Mouse (Mus musculus): ENCODE results near the gene Jade1. TPM values are rescaled to one million over a fixed set of nuclear protein-coding genes. Genes with fewer than 3 reads are reported as not detected.

Jade1 gene
- polyA plus RNA-seq (2016; fragmentation: Nextera tagmentation; extraction: Ambion mirVana): 19.6 and 21.2 TPM in 2 replicates

DNA sequence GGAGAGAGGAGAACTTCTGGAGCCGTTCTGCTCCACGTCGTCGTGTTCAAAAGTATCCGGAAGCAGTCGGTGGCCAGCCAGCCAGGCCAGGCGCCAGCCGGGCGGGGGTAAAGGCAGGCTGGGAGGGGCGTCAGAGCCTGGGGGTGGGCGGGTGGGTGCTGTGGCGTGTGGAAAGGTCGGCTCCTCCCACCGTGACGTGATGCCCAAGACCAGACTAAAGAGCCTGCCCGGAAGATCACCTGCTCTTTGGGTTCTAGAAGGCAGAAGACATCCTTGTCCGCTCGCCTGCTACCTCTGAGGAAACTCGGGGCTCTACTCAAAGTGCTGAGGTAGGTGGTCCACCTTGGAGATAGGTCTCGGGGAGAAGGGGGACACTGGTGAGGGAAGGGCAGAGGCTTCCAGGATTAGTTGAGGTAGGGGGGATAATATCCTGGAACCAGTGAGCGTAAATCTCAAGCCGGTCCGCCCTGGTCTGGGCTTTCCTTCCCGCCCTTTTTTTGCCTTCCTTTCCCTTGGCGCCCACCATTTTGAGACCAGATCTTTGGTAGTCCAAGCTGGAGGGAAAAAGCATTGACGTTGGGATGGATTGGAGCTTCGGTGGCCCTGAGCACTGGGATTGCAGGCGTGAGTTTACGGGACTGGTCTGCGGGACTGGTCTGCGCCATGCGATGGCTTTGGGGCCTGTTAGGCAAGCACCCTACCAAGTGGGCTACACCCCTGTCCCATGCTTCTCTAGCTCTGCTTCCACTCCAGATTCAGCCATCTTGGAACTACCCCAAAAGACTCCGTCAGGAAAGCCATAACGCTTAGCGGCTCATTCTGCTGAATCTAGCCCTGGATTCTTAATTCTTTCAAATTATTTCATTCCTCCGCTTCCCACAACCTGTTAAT is at the start of gene Jade1:
Jade1 (plus strand) TSS at position 241 of the 891 bp plus-strand sequence.
- no peak for DNase-seq (ENCODE audit: extremely low spot score, low spot score)
- WGBS: 96% methylated on average over 36 of the region's 36 CpGs

DNA sequence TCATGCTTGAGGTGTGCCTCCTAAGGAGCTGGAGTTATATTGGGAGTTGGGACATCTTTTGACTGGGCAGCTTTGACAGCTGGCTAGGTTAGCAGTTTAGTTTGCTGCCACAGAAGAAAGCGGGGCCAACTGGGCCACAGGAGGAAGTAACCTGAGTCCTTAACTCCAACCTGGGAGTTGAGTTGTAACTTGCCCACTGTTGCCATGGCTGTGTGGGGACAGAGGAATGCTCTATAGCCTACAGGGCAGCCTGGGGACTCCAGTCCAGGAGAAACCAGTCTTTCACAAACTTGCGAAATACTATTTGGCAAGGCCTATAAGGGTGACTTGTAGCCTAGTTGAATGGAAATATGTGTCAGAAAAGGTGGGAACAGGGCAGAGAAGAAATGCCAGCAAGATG is 46.1 kb upstream of the Jade1 start:
- Histone ChIP-seq H3K4me1 (peaks cover 7% of the 10 kb centered on the region), H3K27me3 (ENCODE audit: poor library complexity, severe bottlenecking) (no peaks in the 10 kb centered on the region), H3K36me3 (replicated peaks) (no peaks in the 10 kb centered on the region), H3K27ac (no peak overlapping the region), H3K4me3 (no peak overlapping the region), H3K9me3 (no peaks in the 10 kb centered on the region)
- no peak for DNase-seq (ENCODE audit: extremely low spot score, low spot score)
- 80% methylated on average over 2 of the region's 2 CpGs for WGBS

More for the DNA sequence above, at the start of gene Jade1:
- no peaks in the 10 kb centered on the region for H3K27me3 ChIP-seq (ENCODE audit: poor library complexity, severe bottlenecking)
- no peak within 1 kb of the TSS for H3K4me3 ChIP-seq
- H3K36me3 ChIP-seq (replicated peaks): no peaks in the 10 kb centered on the region
- no peaks in the 10 kb centered on the region for H3K4me1 ChIP-seq
- no peak within 1 kb of the TSS for H3K27ac ChIP-seq
- peaks cover 14% of the 10 kb centered on the region; the same call in 1 of the 2 replicates for H3K9me3 ChIP-seq

DNA sequence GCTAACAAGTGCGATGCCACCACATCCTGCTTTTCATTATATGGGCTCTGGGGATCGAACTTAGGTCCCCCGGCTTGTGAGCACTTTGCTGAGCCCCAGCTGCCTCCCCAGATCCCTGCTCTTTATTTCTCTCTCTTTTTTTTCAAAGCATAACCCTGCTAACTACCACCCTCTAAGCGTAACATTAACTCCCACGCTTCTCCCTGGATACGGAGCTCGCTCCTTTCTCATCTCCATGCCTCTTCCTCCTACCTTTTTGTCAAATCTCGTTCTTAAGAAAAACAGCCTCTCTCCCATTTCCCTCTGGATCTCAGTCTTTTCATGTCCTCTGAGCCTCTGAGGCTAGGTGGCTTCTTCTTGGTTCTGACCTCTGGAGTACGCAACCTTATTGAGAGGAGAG is 45.3 kb upstream of the Jade1 start:
- no peak overlapping the region for H3K4me3 ChIP-seq
- peaks cover 12% of the 10 kb centered on the region for H3K4me1 ChIP-seq
- no peak for DNase-seq (ENCODE audit: extremely low spot score, low spot score)
- H3K9me3 ChIP-seq: no peaks in the 10 kb centered on the region
- H3K27me3 ChIP-seq (ENCODE audit: poor library complexity, severe bottlenecking): no peaks in the 10 kb centered on the region
- no peaks in the 10 kb centered on the region for H3K36me3 ChIP-seq (replicated peaks)
- H3K27ac ChIP-seq: no peak overlapping the region
- WGBS: 80% methylated on average over 9 of the region's 9 CpGs

DNA sequence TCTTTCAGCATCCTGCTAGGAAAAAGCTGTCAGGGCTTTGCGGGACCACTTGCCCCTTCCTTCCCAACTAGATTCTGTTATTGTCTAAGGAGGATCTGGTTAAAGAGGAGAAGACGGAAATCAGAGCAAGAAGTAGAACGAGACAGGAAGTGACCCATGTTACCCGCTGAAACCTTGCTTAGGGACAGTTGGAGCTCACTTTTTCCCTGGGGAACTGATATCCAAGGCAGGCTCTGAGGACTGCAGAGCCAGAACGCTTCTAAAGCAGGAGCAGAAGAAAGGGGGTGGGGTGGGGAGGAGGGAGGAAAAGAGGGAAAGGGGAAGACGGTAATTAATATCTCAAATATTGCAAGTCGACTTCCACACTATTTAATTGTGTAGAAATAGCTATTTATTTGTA is 44.8 kb upstream of the Jade1 start:
- Histone ChIP-seq H3K9me3 (no peaks in the 10 kb centered on the region), H3K4me3 (no peak overlapping the region), H3K4me1 (peaks cover 12% of the 10 kb centered on the region), H3K27me3 (ENCODE audit: poor library complexity, severe bottlenecking) (no peaks in the 10 kb centered on the region), H3K36me3 (replicated peaks) (no peaks in the 10 kb centered on the region), H3K27ac (no peak overlapping the region)
- no peak for DNase-seq (ENCODE audit: extremely low spot score, low spot score)
- WGBS: 74% methylated on average over 7 of the region's 7 CpGs

DNA sequence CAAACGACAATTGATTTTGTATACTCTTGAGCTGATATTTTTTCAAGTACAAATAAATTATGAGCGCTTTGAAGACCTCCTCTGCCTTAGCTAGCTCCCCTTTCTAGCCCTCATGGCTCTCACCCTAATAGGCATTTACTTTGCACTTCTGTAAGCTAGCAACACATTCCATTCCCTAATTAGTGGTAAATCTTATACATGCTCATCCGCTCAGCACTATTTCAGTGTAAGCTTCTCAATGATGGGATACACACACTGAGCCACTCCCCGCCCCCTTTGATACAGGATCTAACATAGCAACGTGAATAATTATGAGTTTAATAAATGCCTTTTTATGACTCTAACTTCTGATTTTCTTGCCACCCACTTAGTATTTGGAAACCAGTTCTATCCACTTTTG is 41.5 kb upstream of the Jade1 start:
- Histone ChIP-seq H3K9me3 (no peaks in the 10 kb centered on the region), H3K4me3 (no peak overlapping the region), H3K27me3 (ENCODE audit: poor library complexity, severe bottlenecking) (no peaks in the 10 kb centered on the region), H3K27ac (no peak overlapping the region), H3K4me1 (peaks cover 12% of the 10 kb centered on the region), H3K36me3 (replicated peaks) (no peaks in the 10 kb centered on the region)
- DNase-seq (ENCODE audit: extremely low spot score, low spot score): no peak
- WGBS: 65% methylated on average over 5 of the region's 5 CpGs

DNA sequence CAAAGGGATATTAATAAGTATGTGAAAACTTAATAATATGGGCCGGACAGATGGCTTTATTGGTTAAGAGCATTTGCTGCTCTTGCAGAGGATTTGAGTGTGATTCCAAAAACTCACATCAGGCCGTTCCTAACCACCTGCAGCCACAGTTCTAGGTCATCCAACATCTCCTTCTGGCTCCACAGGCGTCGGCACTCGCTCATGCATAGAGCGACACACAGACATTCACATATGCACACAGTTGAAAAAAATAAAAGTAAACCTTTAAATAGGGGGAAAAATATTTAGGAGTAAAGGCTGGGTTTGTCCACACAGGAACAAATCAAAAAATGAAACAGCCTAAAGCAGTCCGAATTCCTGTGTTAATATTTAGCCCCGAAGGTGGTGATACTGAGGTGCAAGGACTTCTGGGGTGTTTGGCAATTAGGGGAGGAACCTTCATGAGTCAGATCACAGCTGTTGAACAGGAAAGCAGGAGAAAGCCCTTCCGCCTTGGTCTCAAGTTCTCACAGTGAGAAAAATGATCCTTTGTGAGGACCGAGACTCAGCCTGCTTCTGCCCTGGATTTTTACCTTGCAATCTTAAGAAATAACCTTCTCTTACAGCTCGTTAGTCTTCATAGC is 40.7 kb upstream of the Jade1 start:
- H3K4me3 ChIP-seq: no peak overlapping the region
- H3K4me1 ChIP-seq: peaks cover 12% of the 10 kb centered on the region
- DNase-seq (ENCODE audit: extremely low spot score, low spot score): no peak
- H3K27ac ChIP-seq: no peak overlapping the region
- WGBS: 84% methylated on average over 11 of the region's 11 CpGs
- no peaks in the 10 kb centered on the region for H3K27me3 ChIP-seq (ENCODE audit: poor library complexity, severe bottlenecking)
- no peaks in the 10 kb centered on the region for H3K9me3 ChIP-seq
- H3K36me3 ChIP-seq (replicated peaks): no peaks in the 10 kb centered on the region

DNA sequence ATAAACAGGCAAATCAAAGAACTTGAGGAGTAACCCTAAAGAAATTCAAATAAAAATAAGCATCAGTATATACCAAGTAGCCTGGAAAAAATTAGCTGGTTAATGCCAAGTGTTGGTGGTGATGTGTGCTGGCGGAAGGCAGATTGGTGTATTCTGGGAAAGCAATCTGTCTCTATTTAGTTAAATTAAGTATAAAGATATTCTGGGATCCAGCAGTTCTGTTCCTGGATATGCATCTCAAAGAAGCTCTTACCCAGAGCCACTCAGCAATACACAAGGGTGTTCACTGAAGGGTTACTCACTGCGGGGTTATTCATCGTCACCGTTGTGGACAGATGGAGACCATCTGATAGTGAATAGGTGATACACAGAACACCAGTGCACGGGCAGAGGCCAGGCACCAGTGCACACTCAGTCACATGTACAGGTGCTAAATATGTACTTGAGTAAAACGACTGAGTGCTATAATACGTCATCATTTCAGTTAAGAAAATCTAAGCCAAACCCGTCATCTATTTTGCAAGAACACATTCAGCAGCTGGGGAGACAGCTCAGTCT is 38.5 kb upstream of the Jade1 start:
- H3K27me3 ChIP-seq (ENCODE audit: poor library complexity, severe bottlenecking): no peaks in the 10 kb centered on the region
- H3K27ac ChIP-seq: no peak overlapping the region
- H3K9me3 ChIP-seq: no peaks in the 10 kb centered on the region
- WGBS: 93% methylated on average over 8 of the region's 8 CpGs
- H3K4me1 ChIP-seq: peaks cover 16% of the 10 kb centered on the region
- no peaks in the 10 kb centered on the region for H3K36me3 ChIP-seq (replicated peaks)
- no peak overlapping the region for H3K4me3 ChIP-seq
- no peak for DNase-seq (ENCODE audit: extremely low spot score, low spot score)

DNA sequence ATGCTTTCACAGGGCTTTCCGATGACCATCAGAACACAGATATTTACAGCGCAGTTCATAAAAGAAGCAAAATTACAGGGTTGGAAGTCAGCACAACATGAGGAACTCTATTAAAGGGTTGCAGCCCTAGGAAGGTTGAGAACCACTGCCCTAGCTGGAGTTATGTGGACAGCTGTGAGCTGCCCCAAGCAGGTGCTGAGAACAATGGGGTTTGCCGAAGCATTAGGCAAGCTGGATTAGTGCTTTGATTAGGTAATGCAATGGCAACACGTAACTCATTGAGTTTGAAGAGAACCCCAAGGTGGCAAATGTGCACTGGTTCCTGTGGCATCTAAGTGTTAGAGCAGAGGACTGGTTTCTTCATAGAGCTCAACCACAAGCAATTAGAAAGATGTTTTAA is 34.6 kb upstream of the Jade1 start:
- no peak for DNase-seq (ENCODE audit: extremely low spot score, low spot score)
- peaks cover 15% of the 10 kb centered on the region for H3K4me1 ChIP-seq
- WGBS: 69% methylated on average over 4 of the region's 4 CpGs
- no peak overlapping the region for H3K27ac ChIP-seq
- H3K4me3 ChIP-seq: no peak overlapping the region
- no peaks in the 10 kb centered on the region for H3K27me3 ChIP-seq (ENCODE audit: poor library complexity, severe bottlenecking)
- no peaks in the 10 kb centered on the region for H3K9me3 ChIP-seq
- no peaks in the 10 kb centered on the region for H3K36me3 ChIP-seq (replicated peaks)

DNA sequence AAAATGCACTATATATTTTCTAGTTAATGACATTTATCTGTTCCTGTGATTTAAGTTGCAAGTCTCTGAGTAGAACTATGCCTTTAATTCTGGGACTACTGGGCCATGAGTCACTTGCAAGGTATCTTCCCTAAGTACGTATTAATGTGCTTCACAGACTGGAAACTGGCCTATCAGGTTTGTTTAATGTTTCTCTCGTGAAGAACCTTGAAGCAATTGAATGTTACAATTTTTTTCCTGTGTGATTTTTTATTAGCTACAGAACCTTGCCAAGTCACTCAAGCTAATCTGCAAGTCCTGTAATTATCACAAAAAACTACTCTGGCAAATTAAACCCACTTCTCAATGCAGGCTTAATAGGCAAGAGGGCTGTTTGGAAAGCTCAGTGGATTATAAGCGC is 33.8 kb upstream of the Jade1 start:
- Histone ChIP-seq H3K4me3 (no peak overlapping the region), H3K27ac (no peak overlapping the region), H3K36me3 (replicated peaks) (no peaks in the 10 kb centered on the region), H3K27me3 (ENCODE audit: poor library complexity, severe bottlenecking) (no peaks in the 10 kb centered on the region), H3K9me3 (no peaks in the 10 kb centered on the region), H3K4me1 (peaks cover 15% of the 10 kb centered on the region)
- WGBS: 63% methylated on average over 3 of the region's 3 CpGs
- DNase-seq (ENCODE audit: extremely low spot score, low spot score): no peak

DNA sequence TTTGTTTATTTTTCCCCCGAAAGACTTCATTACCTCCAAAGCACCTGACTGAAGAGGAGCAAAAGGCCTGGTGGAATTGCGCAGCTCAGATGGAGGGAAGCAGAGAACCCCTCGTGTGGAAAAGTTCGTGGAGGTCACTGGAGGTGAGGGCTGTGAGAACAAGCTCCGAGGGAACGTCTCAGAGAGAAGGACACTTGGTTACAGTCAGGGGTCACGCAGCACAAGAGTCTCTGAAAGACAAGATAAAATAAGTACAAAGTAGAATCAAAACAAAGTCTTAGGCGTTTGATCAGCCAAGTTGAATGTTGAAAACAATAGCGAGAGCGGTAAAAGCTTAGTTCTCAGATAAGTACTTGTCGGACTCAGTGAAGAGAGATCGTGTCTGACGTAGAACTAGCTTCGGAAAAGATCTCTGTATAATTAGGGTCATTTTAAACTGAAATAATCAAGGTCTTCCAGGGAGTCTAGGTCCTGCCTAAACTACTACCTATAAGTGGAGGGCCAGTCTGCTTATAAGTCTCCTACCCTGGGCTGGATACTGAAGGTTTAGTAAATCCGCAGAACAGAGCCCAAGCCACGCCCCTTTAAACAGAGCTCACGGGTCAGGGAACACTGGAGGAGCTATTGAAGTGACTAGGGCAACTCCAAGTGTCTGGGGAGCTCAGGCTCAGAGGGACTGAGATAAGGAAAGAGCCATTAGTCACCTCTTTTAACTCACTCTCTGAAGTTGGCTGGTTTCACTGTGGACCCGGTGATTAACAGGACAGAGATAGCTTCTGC is 33.1 kb upstream of the Jade1 start:
- Histone ChIP-seq H3K27me3 (ENCODE audit: poor library complexity, severe bottlenecking) (no peaks in the 10 kb centered on the region), H3K9me3 (no peaks in the 10 kb centered on the region), H3K4me1 (peaks cover 15% of the 10 kb centered on the region), H3K27ac (no peak overlapping the region), H3K4me3 (no peak overlapping the region), H3K36me3 (replicated peaks) (no peaks in the 10 kb centered on the region)
- 44% methylated on average over 18 of the region's 18 CpGs for WGBS
- no peak for DNase-seq (ENCODE audit: extremely low spot score, low spot score)

DNA sequence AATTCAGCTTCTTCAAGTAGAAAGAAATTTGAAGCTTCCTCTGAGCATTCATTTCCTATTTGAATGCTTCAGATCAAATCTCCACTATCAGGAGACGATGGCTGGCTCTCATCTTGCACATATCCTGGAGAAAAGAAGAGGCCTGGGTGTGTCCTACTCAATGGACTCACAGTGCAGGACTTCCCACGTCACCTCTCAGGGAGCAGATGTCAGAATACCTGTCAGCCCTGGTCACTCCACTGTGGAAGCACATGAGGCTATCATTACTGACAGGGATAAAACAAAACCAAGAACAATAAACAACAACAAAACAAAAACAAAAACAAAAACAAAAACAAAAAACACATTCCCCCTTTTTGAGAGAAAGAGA is 32.5 kb upstream of the Jade1 start:
- no peaks in the 10 kb centered on the region for H3K36me3 ChIP-seq (replicated peaks)
- DNase-seq (ENCODE audit: extremely low spot score, low spot score): no peak
- no peaks in the 10 kb centered on the region for H3K9me3 ChIP-seq
- H3K27ac ChIP-seq: no peak overlapping the region
- no peak overlapping the region for H3K4me3 ChIP-seq
- H3K4me1 ChIP-seq: peaks cover 15% of the 10 kb centered on the region
- H3K27me3 ChIP-seq (ENCODE audit: poor library complexity, severe bottlenecking): no peaks in the 10 kb centered on the region
- WGBS: 67% methylated on average over 2 of the region's 2 CpGs

DNA sequence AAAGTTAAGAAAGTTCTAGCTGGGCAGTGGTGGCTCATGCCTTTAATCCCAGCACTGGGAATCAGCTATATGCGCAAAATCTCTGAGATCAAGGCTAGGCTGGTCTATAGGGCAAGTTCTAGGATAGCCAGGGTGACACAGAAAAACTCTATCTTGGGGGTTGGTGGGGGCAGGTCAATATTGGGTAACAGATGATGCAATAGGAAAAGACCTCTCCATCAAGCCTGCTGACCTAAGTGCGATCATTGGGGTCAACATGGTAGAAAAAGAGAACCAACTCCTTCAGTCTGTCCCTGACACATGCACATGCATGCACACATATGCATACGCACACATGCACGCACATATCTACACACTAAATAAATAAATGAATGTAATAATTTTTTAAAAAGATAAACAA is 32.1 kb upstream of the Jade1 start:
- Histone ChIP-seq H3K27ac (no peak overlapping the region), H3K4me1 (peaks cover 15% of the 10 kb centered on the region), H3K36me3 (replicated peaks) (no peaks in the 10 kb centered on the region), H3K4me3 (no peak overlapping the region), H3K27me3 (ENCODE audit: poor library complexity, severe bottlenecking) (no peaks in the 10 kb centered on the region), H3K9me3 (no peaks in the 10 kb centered on the region)
- no peak for DNase-seq (ENCODE audit: extremely low spot score, low spot score)
- WGBS: 98% methylated on average over 4 of the region's 4 CpGs

Data from forebrain, embryonic 10.5 days (tissue).